Mouse (Mus musculus) brown adipose tissue, adult 24 weeks (tissue): Measurements from ENCODE around the gene Dgki. TPM values are rescaled to one million over a fixed set of nuclear protein-coding genes. Genes with fewer than 3 reads are reported as not detected.

Source experiments
- H3K27ac ChIP-seq: fragments of 200-500 bp; replicated peaks from 2 replicates; pipeline ENCODE4 v1.5.1; 2012; ENCODE audit warnings: low read depth, mild to moderate bottlenecking, low read length
- H3K4me1 ChIP-seq: fragments of 200-500 bp; 2 replicates; pipeline ENCODE4 v1.6.1; 2012; ENCODE audit warnings: low read length, mixed read lengths; ENCODE audit not compliant: control insufficient read depth, insufficient read depth, insufficient read length
- H3K4me3 ChIP-seq: fragments of 200-500 bp; 2 replicates; pipeline ENCODE4 v1.5.1; 2012; ENCODE audit warnings: low read depth, mild to moderate bottlenecking, low read length, moderate library complexity; ENCODE audit not compliant: insufficient read depth
- polyA plus RNA-seq: library from polyadenylated mRNA; stranded (reverse); fragments of >200 nt; gene quantifications from 2 replicates; pipeline ENCODE4 v1.2.4, GENCODE M21; 2012; ENCODE audit not compliant: missing spikeins, insufficient read depth, insufficient read length

Dgki gene
- polyA plus RNA-seq, 1 experiment: not detected

GRCm38 (mm10) chr6:37026343-37027243 is 273.4 kb downstream of the Dgki start:
- H3K4me3 ChIP-seq: no peak overlapping the region
- H3K27ac ChIP-seq: no peak overlapping the region
- H3K4me1 ChIP-seq: no peaks in the 10 kb centered on the region

GRCm38 (mm10) chr6:37016046-37016445 is 283.9 kb downstream of the Dgki start:
- no peaks in the 10 kb centered on the region for H3K4me1 ChIP-seq
- no peak overlapping the region for H3K4me3 ChIP-seq
- no peak overlapping the region for H3K27ac ChIP-seq

- Histone ChIP-seq H3K27ac (no peak overlapping the region), H3K4me3 (no peak overlapping the region), H3K4me1 (no peaks in the 10 kb centered on the region)
These were observed 288.4 kb downstream of the Dgki start for GRCm38 (mm10) chr6:37011597-37011996.

- no peak overlapping the region for H3K4me3 ChIP-seq
- H3K4me1 ChIP-seq: no peaks in the 10 kb centered on the region
- no peak overlapping the region for H3K27ac ChIP-seq
These were observed 292.4 kb downstream of the Dgki start for GRCm38 (mm10) chr6:37007573-37007972.

GRCm38 (mm10) chr6:37004914-37005313 is 295.1 kb downstream of the Dgki start:
- H3K4me1 ChIP-seq: no peaks in the 10 kb centered on the region
- no peak overlapping the region for H3K27ac ChIP-seq
- H3K4me3 ChIP-seq: no peak overlapping the region

- Histone ChIP-seq H3K27ac (no peak overlapping the region), H3K4me1 (no peaks in the 10 kb centered on the region), H3K4me3 (no peak overlapping the region)
These were observed 296.7 kb downstream of the Dgki start for GRCm38 (mm10) chr6:37003235-37003634.

GRCm38 (mm10) chr6:36998942-36999341 is 301.0 kb downstream of the Dgki start:
- Histone ChIP-seq H3K4me1 (no peaks in the 10 kb centered on the region), H3K27ac (no peak overlapping the region), H3K4me3 (no peak overlapping the region)

GRCm38 (mm10) chr6:36994329-36994728 is 305.7 kb downstream of the Dgki start:
- Histone ChIP-seq H3K4me3 (no peak overlapping the region), H3K27ac (no peak overlapping the region), H3K4me1 (no peaks in the 10 kb centered on the region)

GRCm38 (mm10) chr6:36990186-36990585 is 309.8 kb downstream of the Dgki start:
- H3K27ac ChIP-seq: no peak overlapping the region

GRCm38 (mm10) chr6:36988800-36989199 is 311.2 kb downstream of the Dgki start:
- Histone ChIP-seq H3K27ac (no peak overlapping the region), H3K4me1 (no peaks in the 10 kb centered on the region), H3K4me3 (no peak overlapping the region)

More at GRCm38 (mm10) chr6:36990186-36990585, 309.8 kb downstream of the Dgki start:
- no peaks in the 10 kb centered on the region for H3K4me1 ChIP-seq
- H3K4me3 ChIP-seq: no peak overlapping the region

- no peaks in the 10 kb centered on the region for H3K4me1 ChIP-seq
- no peak overlapping the region for H3K4me3 ChIP-seq
- no peak overlapping the region for H3K27ac ChIP-seq
These were observed 318.3 kb downstream of the Dgki start for GRCm38 (mm10) chr6:36981646-36982045.

- Histone ChIP-seq H3K4me3 (no peak overlapping the region), H3K4me1 (no peaks in the 10 kb centered on the region), H3K27ac (no peak overlapping the region)
These were observed 319.5 kb downstream of the Dgki start for GRCm38 (mm10) chr6:36980475-36980874.

GRCm38 (mm10) chr6:36978176-36978575 is 321.8 kb downstream of the Dgki start:
- Histone ChIP-seq H3K27ac (no peak overlapping the region), H3K4me1 (no peaks in the 10 kb centered on the region), H3K4me3 (no peak overlapping the region)

GRCm38 (mm10) chr6:36973096-36973495 is 326.9 kb downstream of the Dgki start:
- H3K27ac ChIP-seq: no peak overlapping the region
- no peak overlapping the region for H3K4me3 ChIP-seq
- H3K4me1 ChIP-seq: no peaks in the 10 kb centered on the region

- Histone ChIP-seq H3K4me3 (no peak overlapping the region), H3K4me1 (no peaks in the 10 kb centered on the region), H3K27ac (no peak overlapping the region)
These were observed 327.5 kb downstream of the Dgki start for GRCm38 (mm10) chr6:36972494-36972893.

GRCm38 (mm10) chr6:36969249-36969885 is 330.6 kb downstream of the Dgki start:
- H3K27ac ChIP-seq: no peak overlapping the region
- no peaks in the 10 kb centered on the region for H3K4me1 ChIP-seq
- no peak overlapping the region for H3K4me3 ChIP-seq
